Mouse (Mus musculus) brain, embryonic 14.5 days (tissue): ENCODE results near the gene Slc17a9.

Source experiments
- CTCF ChIP-seq: fragments of 200-500 bp; IDR thresholded peaks from 2 replicates; pipeline ENCODE4 v1.5.1; 2012; ENCODE audit warnings: inconsistent platforms, mild to moderate bottlenecking, moderate library complexity, borderline replicate concordance; ENCODE audit not compliant: insufficient read depth, insufficient read length; ENCODE audit errors: extremely low read depth
- POLR2A ChIP-seq: fragments of 200-500 bp; IDR thresholded peaks from 2 replicates; pipeline ENCODE4 v1.6.1; 2012; ENCODE audit warnings: mild to moderate bottlenecking, inconsistent platforms, borderline replicate concordance; ENCODE audit not compliant: poor library complexity, insufficient read depth, insufficient read length, severe bottlenecking; ENCODE audit errors: extremely low read depth

- no peak for TF ChIP-seq POLR2A
- TF ChIP-seq CTCF = no peak
Measured at GRCm38 (mm10) chr2:180712037-180712689, 12.9 kb upstream of the Slc17a9 start.
